Mouse (Mus musculus) retina, adult 2 months (tissue): ENCODE measurements around the gene Anapc15-ps.

Experiments used
- DNase-seq: peaks from one replicate; pipeline ENCODE4 v3.0.0-alpha.2; 2012; ENCODE audit warnings: low read depth, low spot score

Anapc15-ps gene

DNA sequence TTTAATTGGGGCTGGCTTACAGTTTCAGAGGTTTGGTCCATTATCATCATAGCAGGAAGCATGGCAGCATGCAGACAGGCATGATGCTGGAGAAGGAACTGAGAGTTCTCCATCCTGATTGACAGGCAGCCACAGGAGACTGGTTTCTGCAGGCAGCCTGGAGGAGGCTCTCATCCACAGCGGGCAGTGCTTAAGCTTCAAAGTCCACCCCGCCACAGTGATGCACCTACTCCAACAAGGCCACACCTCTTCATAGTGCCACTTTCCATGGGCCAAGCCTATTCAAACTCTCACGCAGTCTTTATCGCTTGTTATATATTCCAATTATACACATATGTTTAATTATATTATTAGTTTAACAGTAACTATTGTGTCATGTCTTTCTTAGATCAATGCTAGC, 18.1 kb upstream of the Anapc15-ps start:
- DNase-seq, result no peak

DNA sequence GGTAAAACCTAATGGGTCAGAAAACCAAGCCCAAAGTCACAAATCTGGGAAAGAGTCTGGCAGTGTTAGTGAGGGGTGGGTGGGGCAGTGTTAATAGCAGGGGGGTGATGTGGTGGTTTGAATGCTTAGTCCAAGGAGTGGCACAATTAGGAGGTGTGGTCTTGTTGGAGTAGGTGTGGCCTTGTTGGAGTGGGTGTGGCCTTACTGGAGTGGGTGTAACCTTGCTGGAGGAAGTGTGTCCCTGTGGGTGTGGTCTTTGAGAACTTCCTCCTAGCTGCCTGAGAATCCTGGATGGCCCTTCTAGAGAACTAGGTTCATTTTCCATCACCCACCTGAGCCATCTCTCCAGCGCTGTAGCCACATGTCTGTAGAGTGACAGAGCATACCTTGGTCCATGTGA, 16.6 kb upstream of the Anapc15-ps start:
- DNase-seq, result no peak

DNA sequence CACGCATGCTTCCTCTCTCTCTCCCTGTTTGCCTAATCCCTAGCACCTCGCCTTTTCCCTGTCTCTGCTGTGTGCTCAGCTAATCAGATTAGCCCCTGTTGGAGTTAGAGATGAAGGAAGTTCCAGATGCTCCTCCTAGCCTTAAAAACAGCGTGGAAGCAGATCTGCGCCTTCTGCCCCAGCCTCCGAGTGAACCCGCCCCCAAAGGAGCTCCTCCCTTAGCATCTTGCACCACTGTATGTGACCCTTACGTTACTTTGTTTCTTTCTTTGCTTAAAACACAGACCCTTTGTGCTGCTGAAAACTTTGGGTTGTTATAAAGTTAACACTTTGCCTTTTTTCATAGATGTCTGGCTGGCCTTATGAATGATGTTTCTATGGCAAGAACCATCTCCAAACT, 15.8 kb upstream of the Anapc15-ps start:
- no peak for DNase-seq

DNA sequence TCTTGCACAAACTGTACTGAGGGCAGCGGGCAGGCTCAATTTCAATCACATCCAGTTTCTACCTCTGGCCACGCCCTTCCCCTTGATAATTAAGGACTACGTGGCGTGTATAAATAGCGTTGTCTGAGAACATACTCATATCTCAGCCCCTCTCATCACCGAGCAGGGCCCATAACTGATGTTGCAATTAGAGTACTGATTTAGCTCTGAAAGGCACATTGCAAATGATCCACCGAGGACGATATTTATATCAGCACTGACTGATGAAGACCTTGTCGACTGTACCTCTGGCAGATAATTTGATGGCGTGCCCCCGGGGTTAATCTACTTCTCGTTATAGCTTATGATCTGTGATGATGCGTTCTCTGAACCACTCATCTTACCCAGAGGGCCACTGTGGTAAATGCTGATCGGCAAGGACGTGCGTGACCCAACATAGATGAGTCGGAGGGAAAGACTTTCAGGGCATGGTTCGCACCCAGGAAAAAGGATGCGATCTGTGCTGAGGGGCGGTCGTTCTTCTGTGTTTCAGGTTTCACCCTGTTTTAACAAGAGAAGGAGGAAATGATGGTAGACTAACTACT, 14.4 kb upstream of the Anapc15-ps start:
- no peak for DNase-seq

DNA sequence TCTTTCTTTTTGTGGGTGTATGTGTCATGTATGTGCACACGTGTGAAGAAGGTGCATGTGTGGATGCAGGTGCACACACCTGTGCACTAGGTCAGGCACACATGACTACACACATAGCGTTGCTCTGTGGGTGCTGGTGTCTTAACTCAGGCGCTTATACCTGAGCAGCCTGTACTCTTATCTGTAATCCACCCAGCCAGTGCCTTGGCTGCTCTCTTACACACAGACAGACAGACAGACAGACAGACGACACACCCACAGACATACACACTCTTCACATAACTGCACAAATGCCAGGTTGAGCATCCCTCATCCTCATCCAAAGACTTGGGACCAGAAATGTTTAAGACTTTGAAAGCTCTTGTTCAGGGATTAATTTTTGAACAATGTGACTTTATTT, 12.8 kb upstream of the Anapc15-ps start:
- no peak for DNase-seq

DNA sequence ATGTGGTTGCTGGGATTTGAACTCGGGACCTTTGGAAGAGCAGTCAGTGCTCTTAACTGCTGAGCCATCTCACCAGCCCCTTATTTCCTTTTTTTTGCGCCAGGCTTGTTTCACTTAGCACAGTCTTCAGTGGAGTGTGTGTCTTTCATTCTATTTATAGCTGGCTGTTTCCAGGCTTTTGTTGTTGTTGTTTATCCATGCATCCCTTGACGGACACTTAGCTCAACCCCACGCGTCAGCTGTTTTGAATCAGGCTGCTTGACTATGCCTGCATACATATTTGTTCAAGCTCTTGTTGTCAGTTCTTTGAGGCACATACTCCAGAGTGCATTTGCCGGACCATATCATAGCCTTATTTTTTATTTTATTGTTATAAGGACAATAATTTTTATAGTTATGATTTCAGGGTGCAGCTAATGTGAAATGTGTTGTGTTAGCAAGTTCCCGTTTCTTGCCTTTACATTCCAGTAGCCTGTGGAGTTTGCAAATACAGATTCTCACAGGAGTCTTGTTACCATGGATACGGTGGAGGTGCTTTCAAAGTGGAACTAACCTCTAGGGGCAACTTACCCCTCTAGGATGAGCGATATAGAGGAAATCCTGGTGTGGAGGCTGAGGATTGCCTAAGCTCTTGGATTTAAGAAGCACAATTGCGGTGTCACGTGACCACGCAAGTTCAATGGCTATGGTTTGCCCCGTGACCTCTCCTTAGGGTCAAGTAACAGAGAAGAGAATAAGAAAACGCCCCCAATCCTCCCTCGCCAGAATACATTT, 11.7 kb upstream of the Anapc15-ps start:
- DNase-seq, result no peak

DNA sequence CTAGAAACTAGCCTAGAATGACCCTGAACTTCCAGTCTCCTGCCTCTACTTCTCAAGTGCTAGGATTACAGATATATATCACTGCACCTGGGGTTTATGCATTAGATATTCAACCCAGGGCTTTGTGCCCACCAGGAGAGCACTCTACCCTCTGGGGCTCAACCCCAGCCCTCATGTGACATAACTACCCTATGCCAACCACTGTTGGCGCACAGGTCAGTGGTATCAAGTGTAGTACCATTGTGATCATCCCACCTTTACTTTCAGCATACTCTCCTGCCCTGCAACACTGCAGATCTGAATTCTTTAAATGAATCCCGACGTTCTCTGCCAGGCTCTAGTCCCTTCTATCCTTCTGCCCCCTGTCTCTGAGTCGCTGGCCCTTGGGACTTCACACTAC, 11.0 kb upstream of the Anapc15-ps start:
- DNase-seq, result no peak

DNA sequence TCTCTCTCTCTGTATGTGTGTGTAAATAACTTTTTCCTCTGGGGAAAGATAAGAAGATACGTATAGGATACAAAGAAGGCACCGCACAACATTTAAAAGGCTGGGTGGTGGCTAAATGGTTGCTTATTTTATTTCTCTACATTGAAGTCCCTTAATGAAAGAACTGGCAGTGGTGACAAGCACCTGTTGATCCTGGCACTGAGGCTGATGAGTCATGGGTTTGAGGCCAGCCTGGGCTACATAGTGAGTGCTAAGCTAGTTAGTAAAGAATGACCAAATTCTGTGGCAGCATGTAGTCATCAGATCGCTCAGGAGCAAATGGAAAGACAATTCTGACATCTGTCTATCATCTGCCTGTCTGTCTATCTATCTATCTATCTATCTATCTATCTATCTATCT, 10.5 kb upstream of the Anapc15-ps start:
- DNase-seq, result no peak

DNA sequence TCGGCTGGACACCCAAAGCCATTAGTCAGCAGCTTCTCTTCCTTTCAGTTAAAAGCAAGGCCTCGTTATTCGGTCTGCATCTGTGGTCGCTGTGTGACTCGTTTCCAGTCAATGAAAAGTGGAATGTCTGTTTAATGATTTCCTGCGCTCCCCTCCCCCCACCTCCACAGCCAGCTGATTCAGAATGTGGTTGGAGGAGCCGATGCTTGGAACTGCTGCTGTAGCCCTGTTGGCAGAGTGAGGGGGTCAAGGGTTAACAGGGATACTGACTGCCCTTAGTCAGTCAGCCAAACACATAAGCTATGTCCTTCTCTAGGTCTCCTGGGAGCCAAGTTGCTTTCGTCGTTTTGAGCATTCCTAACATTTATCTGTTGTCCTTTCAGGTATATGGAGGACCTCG, 9.7 kb upstream of the Anapc15-ps start:
- DNase-seq, result no peak

DNA sequence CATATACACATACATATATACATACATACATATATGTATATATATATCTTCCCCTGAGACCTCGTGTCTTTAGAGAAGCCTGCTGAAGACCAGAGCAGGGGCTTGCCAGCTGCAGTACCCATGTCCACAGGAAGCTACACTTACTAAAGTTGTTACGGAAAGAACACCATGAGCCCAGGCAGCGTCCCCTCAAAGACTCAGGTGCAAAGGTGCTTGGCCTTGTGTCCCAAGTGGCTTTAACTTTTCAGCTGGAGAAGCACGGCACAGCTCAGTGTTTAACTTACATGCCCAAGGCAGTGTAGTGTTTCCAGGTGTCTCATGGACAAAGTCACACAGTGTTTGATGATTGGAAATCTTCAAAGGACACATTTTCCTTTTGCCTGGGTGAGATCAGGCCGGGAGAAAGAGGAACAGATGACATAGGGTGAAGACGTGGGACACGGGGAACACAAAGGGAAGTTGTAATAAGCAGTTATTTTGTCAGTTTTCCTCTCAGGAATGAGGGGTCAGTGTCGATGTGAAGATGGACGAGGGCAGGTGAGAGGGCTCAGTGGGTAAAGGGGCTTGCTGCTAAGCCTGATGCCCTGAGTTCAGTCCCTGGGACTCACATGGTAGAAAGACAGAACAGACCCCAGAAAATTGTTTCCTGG, 9.0 kb upstream of the Anapc15-ps start:
- DNase-seq, result no peak

DNA sequence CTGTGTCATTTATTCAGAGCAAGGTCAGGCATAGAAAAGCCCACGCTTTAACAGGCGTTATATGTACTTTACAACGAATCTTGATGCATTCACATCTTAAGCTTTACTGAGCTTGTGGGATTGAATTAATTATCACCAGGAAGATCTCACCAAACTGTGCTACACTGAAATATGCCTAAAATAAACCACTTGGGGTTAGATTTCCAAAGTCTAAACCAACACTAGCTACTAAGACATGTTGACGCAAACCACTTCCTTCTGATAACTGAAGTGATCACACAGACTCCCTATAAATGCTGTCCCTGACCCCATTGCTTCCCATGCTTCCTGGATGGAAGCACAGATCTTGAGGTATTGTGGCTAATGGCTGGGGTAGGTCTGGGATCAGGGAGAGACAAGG, 8.2 kb upstream of the Anapc15-ps start:
- DNase-seq, result no peak

DNA sequence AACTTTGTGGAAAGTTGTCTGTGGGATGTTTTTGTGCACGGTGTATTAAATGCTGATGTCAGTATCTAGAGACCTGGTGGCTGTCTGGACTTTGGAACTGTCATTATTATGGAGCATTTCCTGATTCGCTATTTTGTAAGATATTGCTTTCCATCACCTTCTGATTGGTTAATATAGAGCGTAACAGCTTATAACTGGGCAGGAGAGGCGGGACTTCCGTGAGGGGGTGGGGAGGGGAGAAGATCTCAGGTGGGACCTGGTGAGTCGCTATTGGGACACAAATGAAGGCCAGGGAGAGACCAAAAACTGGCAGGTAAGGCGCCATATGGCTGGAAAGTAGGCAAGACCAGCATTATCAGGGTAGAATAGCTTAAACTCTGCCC, 7.8 kb upstream of the Anapc15-ps start:
- no peak for DNase-seq

DNA sequence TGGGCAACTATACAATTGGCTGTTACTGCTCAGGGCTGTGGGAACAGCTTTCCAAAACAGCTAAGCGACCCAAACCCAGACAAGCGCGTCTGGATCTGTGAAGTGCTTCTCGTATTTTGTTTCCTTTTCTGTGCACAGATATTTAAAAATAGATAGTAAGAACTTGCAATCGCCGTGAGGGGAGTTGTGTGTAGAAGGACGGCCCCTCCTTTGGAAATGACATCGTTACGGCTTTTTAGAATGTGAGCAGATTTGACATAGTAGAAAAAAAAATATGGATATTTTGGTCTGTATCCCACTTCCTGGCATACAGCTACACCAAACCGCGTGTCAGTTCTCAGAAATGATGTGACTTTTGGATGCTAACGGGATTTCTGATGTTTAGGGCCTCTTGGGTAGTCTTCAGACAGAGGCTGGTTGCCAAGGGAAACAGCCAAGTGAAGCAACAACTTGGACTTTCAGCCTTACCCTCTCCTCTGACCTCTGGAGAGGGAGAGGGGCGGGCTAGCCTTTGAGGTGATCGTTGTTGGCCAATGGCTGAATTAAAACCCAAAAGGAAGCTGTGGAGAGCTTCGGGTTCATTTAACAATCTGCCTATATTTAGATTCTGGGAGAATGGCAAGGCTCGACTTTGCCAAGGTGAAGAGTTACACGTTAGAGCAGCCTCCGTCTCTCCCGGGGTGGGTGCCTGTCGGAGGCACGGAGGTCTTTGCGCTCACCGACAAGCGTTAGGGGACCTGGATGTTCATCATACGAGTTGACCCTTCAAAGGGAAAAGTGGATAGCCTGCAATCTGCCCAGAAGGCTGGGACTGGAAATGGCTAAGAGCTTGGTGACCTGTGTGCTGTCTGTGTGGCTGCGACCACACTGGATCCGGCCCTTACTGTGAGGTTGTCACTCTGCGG, 7.2 kb upstream of the Anapc15-ps start:
- DNase-seq, result no peak

DNA sequence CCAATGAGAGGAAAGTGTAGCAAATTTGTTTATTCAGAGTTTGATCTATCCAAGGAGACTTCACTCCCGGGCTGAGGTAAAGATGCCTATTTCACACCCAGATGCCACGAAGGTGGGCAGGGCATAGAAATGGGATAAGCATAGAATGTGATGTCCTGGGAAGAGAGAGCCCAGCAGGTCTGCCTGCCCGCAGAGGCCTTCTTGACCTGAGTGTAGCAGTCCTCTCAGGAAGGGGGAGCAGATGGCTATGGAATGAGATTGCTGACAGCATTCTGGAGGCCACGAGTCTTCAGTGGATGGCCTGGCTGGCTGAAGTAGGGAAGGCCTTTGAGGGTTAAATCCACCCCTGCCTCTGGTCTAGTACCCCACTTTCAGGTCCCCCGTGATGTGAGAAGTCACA, 5.9 kb upstream of the Anapc15-ps start:
- no peak for DNase-seq

DNA sequence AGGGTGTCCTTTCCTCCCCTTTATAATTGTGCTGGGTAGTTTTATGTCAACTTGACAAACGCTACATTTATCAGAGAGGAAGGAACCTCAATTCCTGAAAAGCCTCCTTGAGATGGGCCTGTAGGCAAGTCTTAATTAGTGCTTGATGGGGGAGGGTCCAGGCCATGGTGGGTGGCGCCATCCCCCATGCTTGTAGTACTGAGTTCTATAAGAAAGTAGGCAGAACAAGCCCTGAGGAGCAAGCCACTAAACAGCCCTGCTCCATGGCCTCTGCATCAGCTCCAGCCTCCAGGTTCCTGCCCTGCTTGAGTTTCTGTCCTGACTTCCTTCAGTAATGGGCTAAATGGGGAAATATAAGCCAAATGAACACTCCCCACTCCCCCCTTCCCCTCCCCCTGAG, 5.4 kb upstream of the Anapc15-ps start:
- no peak for DNase-seq

DNA sequence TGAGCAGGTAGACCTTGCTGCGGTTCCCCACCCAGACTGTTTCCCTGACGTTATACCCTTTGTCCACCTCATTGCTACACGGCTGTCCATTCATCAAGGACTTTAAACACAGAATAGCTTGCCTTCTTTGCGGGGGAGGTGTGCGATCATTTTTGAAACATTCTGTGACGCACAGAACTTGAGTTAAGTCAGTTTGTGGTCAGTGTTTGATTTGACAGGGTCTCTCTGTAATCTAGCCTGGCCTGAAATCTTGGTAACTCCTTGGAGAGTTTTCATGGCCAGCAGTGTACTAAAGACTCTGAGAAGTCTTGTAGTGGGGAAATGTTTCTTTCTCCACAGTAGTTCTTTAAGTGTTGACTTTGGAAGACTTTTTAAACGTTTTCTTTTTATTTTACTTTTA, 5.0 kb upstream of the Anapc15-ps start:
- DNase-seq, result no peak

DNA sequence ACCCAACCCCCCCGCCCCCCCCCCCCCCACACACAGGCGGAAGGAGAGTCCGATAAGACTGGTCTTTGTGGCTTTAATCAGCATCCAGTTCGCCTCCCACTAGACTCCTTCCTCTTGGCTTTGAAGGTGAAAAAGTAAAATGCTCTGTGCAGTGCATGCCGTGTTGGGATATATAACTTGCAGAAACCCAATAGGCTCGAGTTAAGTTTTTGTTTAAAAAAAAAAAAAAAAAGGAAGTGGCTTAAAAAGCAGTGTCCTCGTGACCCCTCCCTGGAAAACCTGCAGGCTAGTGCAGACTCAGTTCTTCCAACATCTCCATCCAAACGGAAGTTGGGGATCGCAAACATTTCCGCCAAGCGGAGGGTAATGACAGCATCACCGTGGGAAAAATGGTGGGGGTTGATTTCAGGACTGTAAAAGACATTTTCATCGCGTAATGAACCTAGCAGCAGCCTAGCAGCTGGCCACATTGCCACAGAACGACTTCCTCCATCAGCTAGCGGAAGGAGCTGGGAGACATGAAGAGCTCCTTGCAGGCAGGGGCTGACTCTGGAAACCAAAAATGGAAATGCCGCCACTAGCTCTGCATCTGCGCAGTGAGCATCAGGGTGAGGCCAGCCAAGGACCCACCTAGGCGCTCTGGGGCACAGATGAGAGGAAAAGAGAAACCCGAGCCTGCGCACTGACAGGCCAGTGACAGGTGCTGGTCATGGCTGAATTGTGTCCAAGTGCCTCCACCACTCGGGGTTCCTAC, 4.3 kb upstream of the Anapc15-ps start:
- no peak for DNase-seq

DNA sequence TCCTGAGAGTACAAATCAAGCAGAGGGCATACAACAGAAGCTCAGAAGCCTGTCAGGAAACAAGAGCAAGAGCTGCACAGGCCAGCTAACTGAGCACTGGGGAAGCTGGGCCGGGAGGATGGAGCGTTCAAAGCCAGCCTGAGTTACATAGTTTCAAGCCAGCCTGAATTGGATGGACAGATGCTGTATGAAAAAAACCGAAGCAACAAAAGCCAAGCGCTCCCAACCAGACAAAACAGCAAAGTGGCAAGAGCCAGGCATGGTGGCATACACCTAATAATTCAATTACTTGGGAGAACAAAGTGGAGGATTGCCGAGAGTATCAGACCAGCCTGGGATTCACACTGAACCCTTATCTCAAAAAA, 3.7 kb upstream of the Anapc15-ps start:
- DNase-seq, result no peak

DNA sequence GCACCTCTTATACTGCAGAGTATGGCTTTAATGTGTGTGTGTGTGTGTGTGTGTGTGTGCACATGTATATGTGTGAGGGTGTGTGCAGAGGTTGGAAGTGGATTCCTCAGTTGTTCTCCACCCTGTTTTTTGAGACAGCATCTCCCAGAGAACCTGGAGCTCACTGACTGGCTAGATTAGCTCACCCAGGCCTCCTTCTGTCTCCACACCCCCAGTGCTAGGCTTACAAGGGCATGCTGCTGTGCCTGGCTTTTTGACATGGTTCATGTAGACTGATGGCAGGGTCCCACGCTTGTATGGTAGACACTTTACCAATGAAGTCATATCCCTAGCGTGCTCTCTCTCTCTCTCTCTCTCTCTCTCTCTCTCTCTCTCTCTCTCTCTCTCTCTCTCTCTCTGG, 3.1 kb upstream of the Anapc15-ps start:
- DNase-seq, result no peak

DNA sequence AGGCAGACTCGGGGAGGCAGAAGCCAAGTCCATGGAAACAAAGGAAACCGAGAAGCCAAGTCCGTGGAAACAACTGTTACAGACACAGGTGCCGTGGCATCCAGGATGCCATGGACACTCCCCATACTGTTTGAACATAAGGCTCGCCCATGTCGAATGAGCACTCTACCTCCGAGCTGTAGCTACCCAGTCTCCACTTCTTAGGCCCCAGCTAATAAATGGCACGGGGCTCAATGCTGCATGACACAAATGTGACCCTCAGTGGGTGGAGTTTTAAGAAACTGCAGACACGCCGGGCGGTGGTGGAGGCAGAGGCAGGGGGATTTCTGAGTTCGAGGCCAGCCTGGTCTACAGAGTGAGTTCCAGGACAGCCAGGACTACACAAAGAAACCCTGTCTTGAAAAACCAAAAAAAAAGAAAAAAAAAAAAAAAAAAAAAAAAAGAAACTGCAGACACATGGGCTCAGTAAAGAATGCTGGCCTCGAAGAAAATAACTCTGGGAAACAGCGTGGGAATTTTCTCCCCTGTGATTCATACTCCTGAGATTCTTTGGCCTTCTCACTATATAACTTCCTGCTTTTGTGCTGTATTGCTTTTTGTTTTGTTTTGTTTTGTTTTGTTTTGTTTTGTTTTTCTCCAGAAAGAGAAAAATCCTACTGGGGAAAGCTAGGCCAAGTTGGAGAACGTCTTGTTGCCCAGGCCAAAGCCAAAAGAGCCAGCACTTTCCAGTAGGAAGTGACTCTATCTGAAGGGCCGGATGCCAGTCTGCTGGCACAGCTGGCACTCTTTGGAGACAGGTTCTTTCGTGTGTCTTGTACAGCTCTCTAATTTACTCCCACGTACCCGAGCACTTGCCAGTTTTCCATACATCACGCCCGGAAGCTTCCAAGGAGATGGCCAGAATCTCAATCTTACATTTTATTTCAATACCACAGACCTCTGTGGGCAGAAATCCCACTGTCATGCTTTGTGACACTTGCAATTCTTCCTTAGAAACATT, 2.2 kb downstream of the Anapc15-ps start:
- DNase-seq, result no peak
